Mouse (Mus musculus): ENCODE measurements around the gene Wfdc6b. TPM values are rescaled to one million over a fixed set of nuclear protein-coding genes. Genes with fewer than 3 reads are reported as not detected.

Gene Wfdc6b
- total RNA-seq, 1 experiment from 2014 or later, result not detected

DNA sequence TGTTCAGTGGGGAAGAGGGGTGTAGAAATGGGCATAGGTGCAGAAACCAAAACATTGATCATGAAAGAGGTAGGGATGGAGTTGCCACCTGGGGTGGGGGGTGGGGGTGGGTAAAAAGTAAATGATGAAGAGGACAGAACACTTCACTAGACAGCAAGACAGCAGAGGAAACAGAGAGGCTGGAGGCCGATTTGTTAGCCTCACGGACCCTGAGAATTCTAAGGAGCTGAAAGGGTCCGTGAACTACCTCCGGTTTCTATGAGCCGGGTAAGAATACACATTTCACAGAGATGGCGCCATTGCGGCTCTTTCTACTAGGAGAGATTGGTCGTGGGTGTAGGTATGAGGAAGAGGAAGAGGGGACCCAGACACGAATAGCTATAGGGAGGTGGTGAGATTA is 43.2 kb downstream of the Wfdc6b start, which contains the start of gene Wfdc9:
Wfdc9 (minus strand) TSS at position 101 of the 400 bp plus-strand sequence.
- no peak for ATAC-seq (replicated peaks; ENCODE audit: insufficient number of reproducible peaks, low FRiP score, low TSS enrichment, poor library complexity, severe bottlenecking)

DNA sequence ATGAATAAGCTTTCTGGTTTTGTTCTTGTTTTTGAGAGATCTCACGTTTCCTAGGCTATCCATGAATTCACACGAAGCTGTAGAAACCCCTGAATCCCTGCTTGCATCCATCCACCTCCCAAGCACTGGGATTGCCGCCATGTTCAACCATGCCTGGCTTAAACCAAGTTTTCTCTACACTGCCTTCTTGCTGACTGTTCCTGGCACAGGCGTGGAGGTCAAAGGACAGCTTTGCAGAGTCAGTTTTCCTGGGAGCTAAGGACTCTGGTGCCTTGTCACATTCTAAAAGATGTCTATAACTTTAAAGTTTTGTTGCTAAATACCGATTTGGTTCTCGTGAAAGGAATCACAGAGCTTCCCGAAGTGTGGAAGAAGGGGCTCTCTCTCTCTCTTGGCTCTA is 51.5 kb downstream of the Wfdc6b start:
- ATAC-seq (replicated peaks; ENCODE audit: insufficient number of reproducible peaks, low FRiP score, low TSS enrichment, poor library complexity, severe bottlenecking), result no peak

Other genes with a start within 250 kb of the Wfdc6b start
- gene Slpi, start 224.4 kb upstream of the Wfdc6b start, total RNA-seq (2017), result 7.4 to 25.2 TPM (median 20.6 TPM) in 3 replicates
- not detected in 3 replicates for gene Rbpjl, start 210.4 kb upstream of the Wfdc6b start, total RNA-seq (2017)
- not detected in 3 replicates for gene Matn4, start 208.4 kb upstream of the Wfdc6b start, total RNA-seq (2017)
- gene Sdc4, start 169.6 kb upstream of the Wfdc6b start, total RNA-seq (2017), result 14.1 to 26.0 TPM (median 16.6 TPM) in 3 replicates
- gene Sys1, start 156.6 kb upstream of the Wfdc6b start, total RNA-seq (2017), result 17.0 to 30.1 TPM (median 24.9 TPM) in 3 replicates
- 4.9 TPM in 1 of 3 replicates, not detected in the others for gene Gm20458, start 152.6 kb upstream of the Wfdc6b start, total RNA-seq (2017)
- gene Trp53tg5, start 139.8 kb upstream of the Wfdc6b start, total RNA-seq (2017), result 0.68 TPM in 1 of 3 replicates, not detected in the others
- 3.1 to 12.6 TPM (median 7.4 TPM) in 3 replicates for gene Dbndd2, start 127.4 kb upstream of the Wfdc6b start, total RNA-seq (2017)
- 12.6 to 37.4 TPM (median 13.3 TPM) in 3 replicates for gene Pigt, start 116.0 kb upstream of the Wfdc6b start, total RNA-seq (2017)
- gene Wfdc2, start 51.1 kb upstream of the Wfdc6b start, total RNA-seq (2017), result 1.4 TPM in 1 of 3 replicates, not detected in the others
- not detected in 3 replicates for gene Spint3, start 40.1 kb upstream of the Wfdc6b start, total RNA-seq (2017)
- gene Wfdc6a, start 28.1 kb upstream of the Wfdc6b start, total RNA-seq (2017), result 0.87 TPM in 1 of 3 replicates, not detected in the others
- gene Eppin, start 19.9 kb upstream of the Wfdc6b start, total RNA-seq (2017), result not detected in 3 replicates
- not detected in 3 replicates for gene Wfdc8, start 104 bp downstream of the Wfdc6b start, total RNA-seq (2017)
- gene Wfdc16, start 25.3 kb downstream of the Wfdc6b start, total RNA-seq (2017), result not detected in 3 replicates
- gene Wfdc10, start 42.5 kb downstream of the Wfdc6b start, total RNA-seq (2017), result not detected in 3 replicates
- gene Wfdc9, start 43.1 kb downstream of the Wfdc6b start, total RNA-seq (2017), result not detected in 3 replicates
- gene Wfdc11, start 60.6 kb downstream of the Wfdc6b start, total RNA-seq (2017), result not detected in 3 replicates
- gene Wfdc13, start 71.6 kb downstream of the Wfdc6b start, total RNA-seq (2017), result not detected in 3 replicates
- gene Spint4, start 85.0 kb downstream of the Wfdc6b start, total RNA-seq (2017), result not detected in 3 replicates
- not detected in 3 replicates for gene Spint5, start 101.8 kb downstream of the Wfdc6b start, total RNA-seq (2017)
- not detected in 3 replicates for gene Wfdc3, start 132.4 kb downstream of the Wfdc6b start, total RNA-seq (2017)
- gene Dnttip1, start 132.5 kb downstream of the Wfdc6b start, total RNA-seq (2017), result 18.2 to 23.6 TPM (median 20.1 TPM) in 3 replicates
- 2.7 to 5.1 TPM (median 3.5 TPM) in 3 replicates for gene Ube2c, start 156.4 kb downstream of the Wfdc6b start, total RNA-seq (2017)
- not detected in 3 replicates for gene Tnnc2, start 166.4 kb downstream of the Wfdc6b start, total RNA-seq (2017)
- gene Snx21, start 172.3 kb downstream of the Wfdc6b start, total RNA-seq (2017), result 2.9 to 6.0 TPM (median 5.5 TPM) in 3 replicates
- gene Acot8, start 191.4 kb downstream of the Wfdc6b start, total RNA-seq (2017), result 31.0 to 45.3 TPM (median 42.4 TPM) in 3 replicates
- 1.2 to 5.3 TPM (median 1.9 TPM) in 3 replicates for gene Zswim3, start 191.6 kb downstream of the Wfdc6b start, total RNA-seq (2017)
- gene Zswim1, start 209.2 kb downstream of the Wfdc6b start, total RNA-seq (2017), result 0.67 to 1.8 TPM (median 1.7 TPM) in 3 replicates
- not detected in 3 replicates for gene Spata25, start 215.0 kb downstream of the Wfdc6b start, total RNA-seq (2017)
- gene Ctsa, start 219.4 kb downstream of the Wfdc6b start, total RNA-seq (2017), result 283 to 459 TPM (median 330 TPM) in 3 replicates
- gene Neurl2, start 219.9 kb downstream of the Wfdc6b start, total RNA-seq (2017), result 0.97 to 3.0 TPM (median 2.3 TPM) in 3 replicates
- gene Pltp, start 244.2 kb downstream of the Wfdc6b start, total RNA-seq (2017), result 37.3 to 58.3 TPM (median 46.8 TPM) in 3 replicates